Mouse (Mus musculus) bone marrow, adult 2 months (tissue): ENCODE data around the gene Birc2. TPM values are rescaled to one million over a fixed set of nuclear protein-coding genes. Genes with fewer than 3 reads are reported as not detected.
A peak's percentile ranks its signal among the peaks of the same experiment; 100 is the strongest.

Experiments used
- H3K27ac ChIP-seq: fragments of 200-500 bp; 2 replicates; pipeline ENCODE4 v1.5.1; 2012; ENCODE audit warnings: low read depth, mild to moderate bottlenecking, control low read depth, inconsistent platforms, low read length; ENCODE audit not compliant: control insufficient read depth, poor library complexity, insufficient read depth
- H3K4me1 ChIP-seq: fragments of 200-500 bp; 2 replicates; pipeline ENCODE4 v1.6.1; 2011; ENCODE audit warnings: low read length; ENCODE audit not compliant: control insufficient read depth, insufficient read depth
- H3K4me3 ChIP-seq: fragments of 200-500 bp; replicated peaks from 2 replicates; pipeline ENCODE3; 2011; ENCODE audit warnings: mild to moderate bottlenecking, low read depth, low read length, control low read depth; ENCODE audit not compliant: control insufficient read depth
- CTCF ChIP-seq: fragments of 200-500 bp; IDR thresholded peaks from 2 replicates; pipeline ENCODE4 v1.5.1; 2011; ENCODE audit warnings: low read length, control low read depth; ENCODE audit not compliant: control insufficient read depth, insufficient read depth
- POLR2A ChIP-seq: fragments of 200-500 bp; IDR thresholded peaks from 2 replicates; pipeline ENCODE4 v1.6.1; 2011; ENCODE audit warnings: low read depth, mild to moderate bottlenecking, control low read depth, low read length, borderline replicate concordance; ENCODE audit not compliant: control insufficient read depth
- WGBS: fragments of 180-500 bp; shearing (Covaris S2); methylation state at CpG from one replicate; pipeline ENCODE4 v1.1.7; 2018; 5-methylcytosine and 5-hydroxymethylcytosine counted together
- polyA plus RNA-seq: library from polyadenylated mRNA; stranded (reverse); fragments of >200 nt; gene quantifications from 2 replicates; pipeline ENCODE4 v1.2.4, GENCODE M21; 2011; ENCODE audit warnings: low replicate concordance; ENCODE audit not compliant: missing spikeins, insufficient read depth, insufficient read length

Gene Birc2
- polyA plus RNA-seq, 1 experiment, result 41.1 TPM

DNA sequence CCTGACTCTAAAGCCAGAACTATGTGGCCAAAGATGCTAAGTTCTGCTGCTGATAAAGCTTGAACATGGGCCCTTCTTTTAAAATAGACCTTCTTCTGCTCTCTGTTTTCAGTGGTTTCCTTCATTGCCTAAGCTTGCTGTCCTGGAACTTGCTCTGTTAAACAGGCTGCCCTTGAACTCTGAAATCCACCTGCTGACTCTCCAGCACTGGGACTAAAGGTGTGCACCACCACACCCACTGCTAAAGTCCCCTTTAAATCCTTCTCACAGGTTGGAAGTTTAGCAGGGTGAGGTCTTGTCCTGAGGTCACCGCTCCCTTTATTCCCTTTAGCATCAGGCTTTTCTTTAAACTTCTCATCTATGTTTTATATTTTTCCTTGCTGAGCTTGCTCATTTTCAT is 59.9 kb downstream of the Birc2 start:
- no peak overlapping the region for H3K27ac ChIP-seq
- TF ChIP-seq CTCF, result no peak
- TF ChIP-seq POLR2A, result no peak
- H3K4me1 ChIP-seq, result peaks cover 15% of the 10 kb centered on the region
- H3K4me3 ChIP-seq, result no peak overlapping the region
- 100% methylated on average over 1 of the region's 1 CpGs for WGBS

- TF ChIP-seq CTCF (no peak), POLR2A (no peak)
Observed at GRCm38 (mm10) chr9:7775986-7776385, 60.9 kb downstream of the Birc2 start.

DNA sequence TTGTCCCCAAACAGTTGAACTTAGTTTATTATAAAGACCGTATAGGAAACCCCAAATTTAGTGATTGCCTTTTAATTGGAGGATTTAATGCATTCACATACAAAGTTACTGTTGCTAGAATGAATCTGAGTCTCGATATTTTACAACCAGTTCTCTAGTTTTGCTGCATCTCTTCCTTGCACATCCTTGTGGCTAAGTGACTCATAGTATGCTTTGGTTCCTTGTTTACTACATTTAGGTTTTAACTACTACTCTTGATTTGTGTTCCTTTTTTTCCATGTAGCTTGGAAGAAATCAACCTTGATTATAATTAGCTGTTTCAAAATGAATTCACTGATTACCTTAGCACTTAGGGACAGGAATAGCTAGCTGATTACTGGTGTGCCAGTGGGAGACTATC is 61.9 kb downstream of the Birc2 start:
- no peak overlapping the region for H3K4me3 ChIP-seq
- no peak overlapping the region for H3K27ac ChIP-seq
- peaks cover 12% of the 10 kb centered on the region for H3K4me1 ChIP-seq
- 61% methylated on average over 2 of the region's 2 CpGs for WGBS
- TF ChIP-seq POLR2A (no peak), CTCF (no peak)

More at GRCm38 (mm10) chr9:7775986-7776385, 60.9 kb downstream of the Birc2 start:
- Histone ChIP-seq H3K4me3 (no peak overlapping the region), H3K27ac (no peak overlapping the region), H3K4me1 (peaks cover 15% of the 10 kb centered on the region)
- 10% methylated on average over 3 of the region's 3 CpGs for WGBS

DNA sequence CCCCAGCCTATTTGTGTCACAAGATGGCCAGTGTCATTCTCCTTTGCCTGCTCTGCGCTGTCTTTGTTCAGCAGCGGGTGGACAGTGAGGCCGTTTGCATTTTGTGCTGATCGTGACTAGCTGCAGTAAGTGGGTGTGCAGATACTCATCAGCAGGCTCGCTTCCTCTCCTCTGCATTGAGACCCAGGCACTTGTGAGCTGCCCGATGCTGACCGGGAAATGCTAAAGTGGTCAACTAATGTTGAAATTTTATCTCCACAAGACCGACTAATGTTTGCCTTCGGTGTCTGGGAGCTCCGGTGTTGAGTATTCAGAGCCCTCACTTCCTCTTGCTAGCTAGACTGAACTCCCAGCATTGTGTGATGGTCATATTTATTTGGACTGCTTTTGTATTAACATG is 62.3 kb downstream of the Birc2 start:
- H3K4me1 ChIP-seq, result peaks cover 8% of the 10 kb centered on the region
- no peak overlapping the region for H3K4me3 ChIP-seq
- no peak for TF ChIP-seq POLR2A
- TF ChIP-seq CTCF, result no peak
- WGBS, result 27% methylated on average over 10 of the region's 10 CpGs
- H3K27ac ChIP-seq, result peak overlapping the region; percentile 18; the same call in 1 of the 2 replicates

DNA sequence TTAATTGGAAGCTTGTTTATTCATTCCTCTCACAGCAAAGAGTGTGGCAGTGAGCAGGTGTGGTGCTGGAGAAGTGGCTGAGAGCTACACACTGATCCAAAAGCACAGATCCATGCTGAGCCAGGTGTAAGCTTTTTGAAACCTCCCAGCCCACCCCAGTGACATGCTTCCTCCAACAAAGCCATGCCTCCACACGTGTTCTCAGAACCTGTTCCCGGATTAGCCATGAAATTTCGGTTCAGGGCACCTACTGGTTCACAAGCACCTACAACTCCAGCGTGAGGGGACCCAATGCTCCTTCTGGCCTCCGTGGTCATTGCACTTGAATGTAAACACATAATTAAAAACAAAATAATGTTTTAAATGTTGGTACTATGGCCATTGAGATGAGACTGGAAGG is 63.2 kb downstream of the Birc2 start:
- WGBS, result 83% methylated on average over 5 of the region's 5 CpGs
- no peak for TF ChIP-seq CTCF
- no peak for TF ChIP-seq POLR2A
- H3K4me1 ChIP-seq, result peaks cover 6% of the 10 kb centered on the region
- no peak overlapping the region for H3K27ac ChIP-seq
- no peak overlapping the region for H3K4me3 ChIP-seq

DNA sequence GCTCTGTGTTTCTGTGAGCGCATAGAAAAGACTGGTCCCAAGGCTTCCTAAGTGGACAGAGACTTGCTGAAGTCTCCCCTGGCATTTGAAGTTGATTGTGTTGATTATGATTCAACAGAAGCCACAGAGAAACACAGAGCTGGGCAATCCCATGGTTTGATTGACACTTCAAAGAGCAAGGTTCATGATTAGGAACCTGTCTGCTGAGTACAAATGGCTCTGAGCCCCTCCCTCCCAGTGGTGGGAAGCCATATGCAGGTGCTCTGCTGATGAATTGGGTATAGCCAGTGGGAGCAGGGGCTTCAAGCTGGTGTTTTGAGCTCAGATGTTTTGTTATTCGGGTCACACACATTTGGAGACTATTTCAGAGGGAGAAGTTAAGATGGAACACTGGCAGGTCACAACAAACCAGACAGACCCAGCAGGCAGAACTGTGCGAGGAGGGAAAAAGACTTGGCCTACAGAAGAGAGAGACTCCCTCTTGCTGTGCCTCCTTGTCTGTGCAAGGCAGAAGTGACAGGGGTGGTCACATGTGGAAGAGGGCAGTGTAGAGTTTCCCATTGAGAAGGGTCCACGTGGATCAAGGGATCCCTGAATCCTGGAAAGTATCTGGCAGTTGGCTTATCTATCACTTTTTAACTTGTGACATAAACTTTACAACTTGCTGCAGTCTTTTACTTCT is 64.0 kb downstream of the Birc2 start:
- no peak overlapping the region for H3K4me3 ChIP-seq
- H3K4me1 ChIP-seq, result peaks cover 5% of the 10 kb centered on the region
- TF ChIP-seq CTCF, result no peak
- no peak for TF ChIP-seq POLR2A
- 89% methylated on average over 4 of the region's 4 CpGs for WGBS
- no peak overlapping the region for H3K27ac ChIP-seq

- WGBS, result 97% methylated on average over 2 of the region's 2 CpGs
- TF ChIP-seq POLR2A, result no peak
- Histone ChIP-seq H3K4me3 (no peak overlapping the region), H3K27ac (no peak overlapping the region), H3K4me1 (peaks cover 5% of the 10 kb centered on the region)
Observed at GRCm38 (mm10) chr9:7772361-7772760, 64.5 kb downstream of the Birc2 start.

DNA sequence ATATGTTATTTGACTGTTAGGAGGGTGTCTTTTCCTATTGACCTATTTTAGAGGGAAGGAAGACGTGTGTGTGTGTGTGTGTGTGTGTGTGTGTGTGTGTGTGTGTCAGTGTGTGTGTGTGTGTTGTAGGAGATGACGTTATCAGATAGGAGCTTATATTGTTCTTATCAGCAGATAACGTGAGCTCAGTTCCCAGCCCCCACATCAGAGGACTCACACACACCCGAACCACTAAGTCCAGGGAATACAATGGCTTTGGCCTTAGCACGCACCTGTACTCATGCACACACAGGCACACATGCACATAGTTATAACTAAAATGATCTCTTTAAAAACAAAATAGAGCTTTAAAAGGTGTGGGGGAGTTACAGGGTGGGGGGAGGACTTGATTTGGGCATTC is 67.4 kb downstream of the Birc2 start:
- WGBS, result 81% methylated on average over 5 of the region's 5 CpGs
- Histone ChIP-seq H3K27ac (no peak overlapping the region), H3K4me3 (no peak overlapping the region), H3K4me1 (peaks cover 5% of the 10 kb centered on the region)
- no peak for TF ChIP-seq POLR2A

GRCm38 (mm10) chr9:7769081-7769480 is 67.8 kb downstream of the Birc2 start:
- peaks cover 2% of the 10 kb centered on the region; the same call in 1 of the 2 replicates for H3K4me1 ChIP-seq
- 82% methylated on average over 4 of the region's 4 CpGs for WGBS
- no peak overlapping the region for H3K4me3 ChIP-seq
- TF ChIP-seq POLR2A (no peak), CTCF (no peak)
- H3K27ac ChIP-seq, result no peak overlapping the region

Other genes starting within 250 kb of the Birc2 start
- not detected in 2 replicates for gene Mmp20, start 208.8 kb downstream of the Birc2 start, polyA plus RNA-seq
- not detected in 2 replicates for gene Mmp7, start 145.0 kb downstream of the Birc2 start, polyA plus RNA-seq
- gene Tmem123, start 73.0 kb downstream of the Birc2 start, polyA plus RNA-seq, result 15.0 and 17.4 TPM in 2 replicates
- 21.9 and 45.9 TPM in 2 replicates for gene Birc3, start 36.1 kb upstream of the Birc2 start, polyA plus RNA-seq
- gene Yap1, start 167.5 kb upstream of the Birc2 start, polyA plus RNA-seq, result 4.8 and 7.1 TPM in 2 replicates
- not detected in 2 replicates for gene Cfap300, start 205.8 kb upstream of the Birc2 start, polyA plus RNA-seq